Mouse (Mus musculus): ENCODE results near the gene Zdhhc4.

Gene Zdhhc4

GRCm38 (mm10) chr5:143317288-143317610 lies 11.8 kb downstream of the Zdhhc4 start:
- DNase-seq (ENCODE audit: low read depth), result no peak

- no peak for DNase-seq (ENCODE audit: low read depth)
Observed at GRCm38 (mm10) chr5:143316605-143317287, 12.3 kb downstream of the Zdhhc4 start.

GRCm38 (mm10) chr5:143315514-143315888 lies 13.6 kb downstream of the Zdhhc4 start:
- no peak for DNase-seq (ENCODE audit: low read depth)

- DNase-seq (ENCODE audit: low read depth), result peak; percentile 94
Observed at GRCm38 (mm10) chr5:143314730-143315513, 14.1 kb downstream of the Zdhhc4 start, which contains the start of gene E130309D02Rik. Gene E130309D02Rik, minus strand, starts transcription at chr5:143315360.

- DNase-seq (ENCODE audit: low read depth), result no peak
Observed at GRCm38 (mm10) chr5:143314183-143314729, 14.8 kb downstream of the Zdhhc4 start.

- peak; percentile 90 for DNase-seq (ENCODE audit: low read depth)
Observed at GRCm38 (mm10) chr5:143311886-143312285, 17.2 kb downstream of the Zdhhc4 start.

GRCm38 (mm10) chr5:143309916-143310315 lies 19.1 kb downstream of the Zdhhc4 start:
- no peak for DNase-seq (ENCODE audit: low read depth)

GRCm38 (mm10) chr5:143308825-143309224 lies 20.2 kb downstream of the Zdhhc4 start:
- DNase-seq (ENCODE audit: low read depth), result no peak

GRCm38 (mm10) chr5:143304251-143304650 lies 24.8 kb downstream of the Zdhhc4 start:
- no peak for DNase-seq (ENCODE audit: low read depth)

GRCm38 (mm10) chr5:143301296-143301695 lies 27.8 kb downstream of the Zdhhc4 start:
- no peak for DNase-seq (ENCODE audit: low read depth)

GRCm38 (mm10) chr5:143299686-143300085 lies 29.4 kb downstream of the Zdhhc4 start:
- DNase-seq (ENCODE audit: low read depth), result peak; percentile 44

- no peak for DNase-seq (ENCODE audit: low read depth)
Observed at GRCm38 (mm10) chr5:143298391-143298790, 30.7 kb downstream of the Zdhhc4 start.

- no peak for DNase-seq (ENCODE audit: low read depth)
Observed at GRCm38 (mm10) chr5:143297986-143298385, 31.1 kb downstream of the Zdhhc4 start.

- DNase-seq (ENCODE audit: low read depth), result no peak
Observed at GRCm38 (mm10) chr5:143295330-143295729, 33.7 kb downstream of the Zdhhc4 start.

- DNase-seq (ENCODE audit: low read depth), result no peak
Observed at GRCm38 (mm10) chr5:143294862-143295261, 34.2 kb downstream of the Zdhhc4 start.

GRCm38 (mm10) chr5:143293404-143293803 lies 35.7 kb downstream of the Zdhhc4 start, which contains the start of gene Zfp853:
Gene Zfp853, minus strand, starts transcription at chr5:143293623.
- no peak for DNase-seq (ENCODE audit: low read depth)

- no peak for DNase-seq (ENCODE audit: low read depth)
Observed at GRCm38 (mm10) chr5:143292879-143293278, 36.2 kb downstream of the Zdhhc4 start.

- no peak for DNase-seq (ENCODE audit: low read depth)
Observed at GRCm38 (mm10) chr5:143289299-143289698, 39.8 kb downstream of the Zdhhc4 start.

GRCm38 (mm10) chr5:143288378-143288911 lies 40.6 kb downstream of the Zdhhc4 start:
- DNase-seq (ENCODE audit: low read depth), result no peak

GRCm38 (mm10) chr5:143287774-143288328 lies 41.2 kb downstream of the Zdhhc4 start:
- no peak for DNase-seq (ENCODE audit: low read depth)

- no peak for DNase-seq (ENCODE audit: low read depth)
Observed at GRCm38 (mm10) chr5:143284762-143285161, 44.3 kb downstream of the Zdhhc4 start.

- no peak for DNase-seq (ENCODE audit: low read depth)
Observed at GRCm38 (mm10) chr5:143279247-143279646, 49.8 kb downstream of the Zdhhc4 start.

GRCm38 (mm10) chr5:143275761-143276160 lies 53.3 kb downstream of the Zdhhc4 start:
- no peak for DNase-seq (ENCODE audit: low read depth)

All from naive thymus-derived CD4-positive, alpha-beta T cell, adult 2 months (primary cell).